Mouse (Mus musculus) embryonic fibroblast, embryonic 13.5 days (primary cell): ENCODE data around the gene Tmem220.

ENCODE experiments used
- CTCF ChIP-seq: IDR thresholded peaks from 2 replicates; pipeline ENCODE4 v1.5.1; 2011; ENCODE audit warnings: mild to moderate bottlenecking, control low read depth, low read length, moderate library complexity, borderline replicate concordance; ENCODE audit not compliant: insufficient read depth
- POLR2A ChIP-seq: IDR thresholded peaks from 2 replicates; pipeline ENCODE4 v1.6.1; 2011; ENCODE audit warnings: low read depth, mild to moderate bottlenecking, control low read depth, low read length, moderate library complexity

DNA sequence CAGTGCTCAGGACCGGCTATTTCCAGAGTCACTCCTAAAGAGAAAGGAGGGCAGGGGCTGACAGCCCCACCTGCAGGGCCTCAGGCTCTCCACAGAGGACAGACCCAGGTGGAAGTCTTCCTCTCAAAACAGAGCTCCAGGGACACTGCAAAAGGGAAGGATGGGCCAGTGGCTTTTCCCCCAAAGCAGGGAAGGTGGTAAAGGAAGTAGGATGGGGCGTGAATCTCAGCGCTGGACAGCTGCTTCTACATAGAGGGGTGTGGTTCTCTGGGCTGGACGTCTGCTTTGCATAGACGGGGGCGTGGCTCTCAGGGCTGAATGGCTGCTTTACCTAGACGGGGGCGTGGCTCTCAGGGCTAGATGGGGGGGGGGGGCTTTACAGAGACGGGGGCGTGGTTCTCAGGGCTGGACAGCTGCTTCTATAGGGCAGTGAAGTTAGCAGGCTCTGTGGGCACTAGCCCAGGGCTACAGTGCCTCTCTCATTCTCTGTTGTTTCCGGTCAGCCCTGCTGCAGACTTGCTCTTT is 56.2 kb downstream of the Tmem220 start:
- TF ChIP-seq CTCF = no peak
- TF ChIP-seq POLR2A = no peak
